Mouse (Mus musculus) brown adipose tissue, adult 24 weeks (tissue): ENCODE results near the gene Rnf141. TPM values are rescaled to one million over a fixed set of nuclear protein-coding genes. Genes with fewer than 3 reads are reported as not detected.

ENCODE experiments used
- H3K27ac ChIP-seq: fragments of 200-500 bp; replicated peaks from 2 replicates; pipeline ENCODE4 v1.5.1; 2012; ENCODE audit warnings: low read depth, mild to moderate bottlenecking, low read length
- H3K4me1 ChIP-seq: fragments of 200-500 bp; 2 replicates; pipeline ENCODE4 v1.6.1; 2012; ENCODE audit warnings: low read length, mixed read lengths; ENCODE audit not compliant: control insufficient read depth, insufficient read depth, insufficient read length
- H3K4me3 ChIP-seq: fragments of 200-500 bp; 2 replicates; pipeline ENCODE4 v1.5.1; 2012; ENCODE audit warnings: low read depth, mild to moderate bottlenecking, low read length, moderate library complexity; ENCODE audit not compliant: insufficient read depth
- polyA plus RNA-seq: library from polyadenylated mRNA; stranded (reverse); fragments of >200 nt; gene quantifications from 2 replicates; pipeline ENCODE4 v1.2.4, GENCODE M21; 2012; ENCODE audit not compliant: missing spikeins, insufficient read depth, insufficient read length

The Rnf141 gene
- 35.2 and 35.6 TPM in 2 replicates for polyA plus RNA-seq

DNA sequence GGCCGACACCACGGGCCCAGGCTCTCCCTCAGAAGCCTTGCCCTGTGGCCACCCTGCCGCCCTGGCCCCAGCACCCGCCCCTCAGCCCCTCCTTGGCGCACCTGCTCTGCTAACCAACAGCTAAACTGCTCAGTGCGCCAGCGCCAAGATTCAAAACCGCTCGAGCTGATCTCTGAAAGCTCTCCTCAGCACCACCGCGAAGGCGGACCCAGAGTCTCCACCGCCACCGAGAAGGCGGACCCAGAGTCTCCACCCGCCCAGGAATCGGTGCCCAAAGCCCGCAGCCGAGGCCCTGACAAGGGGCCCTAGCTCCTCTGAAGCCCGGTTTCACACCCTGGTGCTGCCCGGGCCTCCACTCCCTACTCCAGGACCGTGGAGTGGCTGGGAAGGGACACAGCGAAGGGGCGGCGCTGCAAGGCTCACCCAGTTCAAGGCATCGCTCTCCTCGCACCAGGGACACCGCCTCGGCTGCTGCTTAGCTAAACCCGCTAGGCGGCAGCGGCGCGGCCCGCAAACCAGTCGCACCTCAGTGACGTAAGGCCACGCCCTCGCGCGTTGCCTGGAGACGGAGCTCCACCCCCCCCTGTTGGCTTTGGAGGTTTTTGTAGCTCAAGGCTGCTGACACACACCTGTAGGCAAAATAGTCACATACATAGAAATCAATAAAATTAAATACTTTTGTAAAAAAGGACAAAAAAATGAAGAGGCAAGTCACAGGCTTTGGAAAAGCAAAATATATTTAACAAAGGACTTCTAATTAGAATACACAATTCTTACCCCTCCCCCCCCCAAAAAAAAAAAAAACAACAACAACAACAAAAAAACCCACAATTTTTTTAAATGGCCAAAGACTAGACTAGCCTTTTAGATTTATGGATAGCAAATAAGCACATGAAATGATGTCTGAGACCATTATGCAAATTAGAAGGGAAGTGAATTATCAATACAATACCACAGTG lies at the start of gene Rnf141:
TSS of gene Rnf141 (minus strand) at position 542 of the 959 bp plus-strand sequence.
- H3K27ac ChIP-seq = peak within 1 kb of the TSS; percentile 57
- peak within 1 kb of the TSS; percentile 77 for H3K4me3 ChIP-seq

DNA sequence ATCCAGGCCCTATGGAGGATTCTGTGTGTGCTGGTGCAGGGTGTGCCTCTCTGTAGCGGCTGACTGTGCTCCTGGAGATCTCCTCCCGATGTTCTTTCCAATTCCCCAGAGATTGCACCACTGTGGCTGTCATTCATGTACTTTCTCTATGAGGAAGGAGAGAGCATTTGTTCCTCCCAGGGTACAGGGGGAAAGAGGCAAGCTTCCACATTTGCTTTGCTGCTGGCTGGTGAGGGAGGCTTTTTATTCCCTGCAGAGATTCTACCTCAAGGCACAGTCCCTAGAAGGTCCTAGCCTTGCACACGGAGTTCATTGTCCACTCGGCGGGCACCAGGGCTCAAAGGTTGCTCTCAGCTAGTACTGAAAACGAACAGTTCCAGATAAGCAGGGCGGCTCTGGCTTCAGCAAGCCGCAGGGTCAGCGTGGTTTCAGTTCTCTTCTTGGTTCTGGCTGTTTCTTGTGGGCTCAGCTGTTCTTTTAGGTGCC lies 47.3 kb upstream of the Rnf141 start:
- peak overlapping the region; percentile 86 for H3K27ac ChIP-seq
- no peaks in the 10 kb centered on the region for H3K4me1 ChIP-seq
- no peak overlapping the region for H3K4me3 ChIP-seq

More for the DNA sequence above, at the start of gene Rnf141:
- H3K4me1 ChIP-seq = no peaks in the 10 kb centered on the region

DNA sequence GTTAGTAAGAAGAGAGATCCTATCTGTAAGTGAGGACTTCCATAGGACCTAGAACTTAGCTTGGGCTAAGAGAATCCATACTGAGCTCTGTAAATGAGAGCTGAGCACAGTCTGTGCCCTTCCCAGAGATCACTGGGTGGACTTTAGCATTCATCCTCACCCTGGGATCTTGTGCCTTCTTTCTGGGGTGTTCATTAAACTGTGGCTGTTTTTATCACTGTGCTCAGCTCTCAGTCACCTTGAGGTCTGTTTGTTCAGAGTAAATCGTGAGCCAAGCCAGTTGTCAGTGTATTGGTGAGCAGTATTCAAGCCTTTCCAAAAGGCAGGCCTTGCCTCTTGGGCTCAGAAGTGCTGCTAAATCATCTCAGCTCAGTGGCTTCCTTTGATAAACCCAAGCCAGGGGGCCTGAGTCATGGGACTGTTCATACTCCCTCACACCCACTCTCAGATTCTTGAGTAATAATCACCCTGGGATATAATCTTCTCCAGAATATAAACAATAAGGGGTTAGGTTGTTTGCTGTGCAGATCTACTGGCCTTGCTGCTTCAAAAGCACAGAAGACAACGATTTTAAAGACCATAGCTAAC lies 37.6 kb upstream of the Rnf141 start:
- Histone ChIP-seq H3K4me3 (no peak overlapping the region), H3K27ac (no peak overlapping the region), H3K4me1 (no peaks in the 10 kb centered on the region)

DNA sequence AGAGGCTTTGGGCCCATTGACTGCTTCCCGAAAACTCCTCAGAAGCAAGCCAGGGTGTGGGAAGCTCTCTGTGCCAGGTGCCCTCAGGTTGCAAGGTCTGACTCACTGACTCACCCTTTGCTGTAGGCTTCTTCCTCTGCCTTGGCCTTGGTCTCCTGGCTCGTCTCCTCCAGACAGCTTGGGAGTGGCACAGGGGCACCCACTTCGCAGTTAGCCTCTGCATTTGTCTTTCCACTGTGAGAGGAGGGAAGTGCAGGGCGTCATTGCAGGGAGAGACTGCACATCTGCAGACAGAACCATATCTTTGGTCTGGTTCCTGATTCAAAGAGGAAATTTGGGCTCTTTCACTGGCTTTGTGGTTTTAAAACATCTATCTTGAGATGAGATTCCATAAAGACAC lies 33.8 kb upstream of the Rnf141 start:
- no peaks in the 10 kb centered on the region for H3K4me1 ChIP-seq

DNA sequence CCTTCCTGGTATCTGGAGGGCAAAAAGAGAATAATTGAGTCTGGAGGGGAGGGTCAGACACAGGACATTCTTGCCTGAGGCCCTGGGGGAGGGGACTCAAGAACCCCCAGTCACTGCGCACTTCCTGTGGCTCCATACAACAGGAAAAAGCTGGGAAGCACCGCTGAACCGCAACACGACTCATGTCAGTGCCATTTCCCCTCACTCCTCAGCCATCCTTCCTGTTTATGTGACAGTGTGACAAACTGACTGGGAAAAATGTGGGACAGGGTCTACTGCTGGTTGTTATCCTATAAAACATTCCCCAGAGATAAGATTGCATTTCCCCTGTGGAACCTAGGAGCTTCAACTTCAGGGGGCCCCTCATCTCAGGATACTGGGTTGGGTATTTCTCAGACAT lies 32.7 kb upstream of the Rnf141 start:
- Histone ChIP-seq H3K4me1 (no peaks in the 10 kb centered on the region), H3K4me3 (no peak overlapping the region), H3K27ac (no peak overlapping the region)

More for the DNA sequence above, 33.8 kb upstream of the Rnf141 start:
- Histone ChIP-seq H3K4me3 (no peak overlapping the region), H3K27ac (0 out of 2 replicates have a peak overlapping the region, but pooled peaks have one; percentile 8)

DNA sequence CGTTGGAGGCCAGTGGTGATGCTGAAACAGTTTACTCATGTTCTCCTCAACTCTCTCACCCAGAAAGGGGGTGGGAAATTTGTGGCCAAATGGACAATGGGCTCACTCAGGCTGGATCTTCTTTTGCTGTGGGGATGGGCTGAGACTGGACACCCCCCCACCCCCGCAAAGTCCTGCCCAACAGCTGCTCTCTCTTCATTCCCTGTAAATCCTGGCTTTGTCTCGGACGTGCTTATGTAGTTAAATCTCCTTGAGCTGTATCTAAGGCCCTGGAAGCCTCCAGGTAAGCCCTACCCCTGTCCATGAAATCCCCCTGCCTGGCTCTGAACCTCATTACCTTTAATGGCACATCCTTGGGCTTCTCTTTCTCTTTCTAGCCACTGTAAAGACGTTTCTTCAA lies 24.6 kb upstream of the Rnf141 start:
- H3K4me1 ChIP-seq = no peaks in the 10 kb centered on the region
- H3K27ac ChIP-seq = no peak overlapping the region
- H3K4me3 ChIP-seq = no peak overlapping the region

DNA sequence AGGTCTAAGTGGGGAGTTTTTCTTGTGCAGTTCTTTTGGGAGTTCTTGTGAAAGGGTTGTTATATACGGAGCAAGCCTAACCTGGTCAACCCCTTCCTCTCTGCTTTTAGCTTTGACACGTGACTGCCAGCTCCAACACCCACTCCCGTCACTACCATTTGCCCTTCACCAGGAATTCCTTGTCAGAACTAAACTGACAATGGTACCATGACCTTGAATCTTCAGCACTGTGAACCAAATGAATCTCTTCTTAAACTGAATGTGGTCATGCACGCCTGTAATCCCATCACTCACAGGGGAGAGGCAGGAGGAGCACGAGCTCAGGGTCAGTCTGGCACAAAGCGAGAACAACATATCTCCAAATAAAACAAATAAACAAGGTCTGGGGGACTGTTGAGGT lies 22.9 kb upstream of the Rnf141 start:
- H3K4me3 ChIP-seq = no peak overlapping the region
- no peak overlapping the region for H3K27ac ChIP-seq
- H3K4me1 ChIP-seq = no peaks in the 10 kb centered on the region

DNA sequence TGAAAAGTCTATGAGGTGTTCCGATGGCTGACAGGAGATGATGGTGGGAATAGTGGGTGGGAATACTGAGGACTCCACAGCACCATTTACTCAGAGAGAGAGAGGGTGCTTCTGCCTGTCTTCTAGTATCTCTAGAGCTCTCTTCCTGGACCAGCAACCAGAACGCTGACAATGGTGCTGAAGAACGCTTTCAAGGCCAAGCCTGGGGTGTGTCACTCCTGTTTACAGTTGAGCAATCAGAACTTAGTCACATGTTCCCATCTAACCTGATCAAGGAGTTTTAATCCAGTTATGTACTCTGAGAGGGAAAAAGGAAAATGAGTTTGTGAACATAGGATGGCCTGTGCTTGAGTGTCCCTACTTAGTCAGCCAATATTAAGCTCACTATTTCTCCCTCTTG lies 21.8 kb upstream of the Rnf141 start:
- no peaks in the 10 kb centered on the region for H3K4me1 ChIP-seq
- H3K4me3 ChIP-seq = no peak overlapping the region
- no peak overlapping the region for H3K27ac ChIP-seq

DNA sequence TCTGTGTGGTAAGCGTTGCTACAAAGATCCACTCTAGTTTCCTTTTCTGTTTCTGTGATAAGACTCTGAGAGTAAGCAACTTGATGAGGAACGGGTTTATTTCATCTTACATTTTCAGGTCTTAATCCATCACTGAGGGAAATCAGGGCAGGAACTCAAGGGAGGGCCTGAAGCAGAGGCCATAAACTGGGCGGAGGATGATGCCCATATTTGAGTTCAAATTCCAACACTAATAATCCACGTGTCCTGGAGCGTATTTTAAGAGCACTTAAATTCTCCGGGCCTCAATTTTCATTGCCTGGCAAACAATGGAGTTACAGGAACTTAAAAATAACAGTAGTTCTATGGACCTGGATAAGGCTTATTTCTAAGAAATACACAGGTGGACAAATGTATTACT lies 21.3 kb upstream of the Rnf141 start:
- Histone ChIP-seq H3K4me1 (no peaks in the 10 kb centered on the region), H3K27ac (no peak overlapping the region), H3K4me3 (no peak overlapping the region)

DNA sequence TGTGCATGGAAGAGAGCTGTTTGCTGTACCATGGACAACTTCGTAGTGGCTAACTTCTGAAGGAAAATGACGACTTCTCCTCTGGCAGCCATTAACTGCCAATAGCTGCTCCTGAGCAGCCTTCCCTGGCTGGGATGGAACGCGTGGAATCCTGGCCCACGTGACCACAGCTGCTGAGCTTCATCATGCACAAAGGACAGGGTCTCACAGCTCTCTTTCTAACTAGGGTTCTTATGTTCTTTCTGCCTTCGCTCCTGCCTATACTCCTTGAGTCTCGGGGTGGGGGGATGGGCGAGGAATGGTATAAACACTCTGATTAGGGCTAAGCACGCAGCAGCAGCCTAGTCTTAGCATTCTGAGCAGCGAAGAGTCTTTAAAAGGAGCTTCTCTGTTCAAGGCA lies 20.8 kb upstream of the Rnf141 start:
- H3K4me1 ChIP-seq = no peaks in the 10 kb centered on the region
- no peak overlapping the region for H3K27ac ChIP-seq
- H3K4me3 ChIP-seq = no peak overlapping the region

DNA sequence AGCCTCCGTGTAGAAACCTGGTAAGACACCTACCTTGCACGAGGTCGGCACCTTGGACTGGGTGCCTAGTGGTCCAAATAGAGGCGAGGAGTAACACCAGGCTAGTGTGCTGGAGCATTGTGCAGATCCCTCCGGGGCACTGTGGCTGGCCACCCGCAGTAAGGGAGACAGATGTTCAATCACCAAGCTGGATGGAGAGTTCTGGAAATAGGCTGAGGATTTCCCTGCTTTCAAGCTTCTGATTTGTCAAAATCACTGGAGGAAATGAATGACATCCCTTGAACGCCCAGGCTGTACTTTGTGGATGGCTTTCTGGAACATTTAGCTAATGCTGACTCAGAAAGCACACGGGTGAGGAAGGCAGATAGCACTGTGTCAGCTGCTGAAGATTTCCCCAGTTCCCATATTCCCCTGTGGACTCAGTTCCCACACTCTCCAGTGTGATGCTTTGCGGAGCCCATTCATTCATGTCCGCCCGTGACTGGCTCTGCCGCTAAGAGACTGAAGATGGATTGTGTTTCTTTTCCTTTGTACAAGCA lies 18.6 kb upstream of the Rnf141 start, which contains the start of gene Lyve1:
TSS of gene Lyve1 (minus strand) at position 489 of the 539 bp plus-strand sequence.
- Histone ChIP-seq H3K4me3 (no peak within 1 kb of the TSS), H3K27ac (no peak within 1 kb of the TSS), H3K4me1 (no peaks in the 10 kb centered on the region)

DNA sequence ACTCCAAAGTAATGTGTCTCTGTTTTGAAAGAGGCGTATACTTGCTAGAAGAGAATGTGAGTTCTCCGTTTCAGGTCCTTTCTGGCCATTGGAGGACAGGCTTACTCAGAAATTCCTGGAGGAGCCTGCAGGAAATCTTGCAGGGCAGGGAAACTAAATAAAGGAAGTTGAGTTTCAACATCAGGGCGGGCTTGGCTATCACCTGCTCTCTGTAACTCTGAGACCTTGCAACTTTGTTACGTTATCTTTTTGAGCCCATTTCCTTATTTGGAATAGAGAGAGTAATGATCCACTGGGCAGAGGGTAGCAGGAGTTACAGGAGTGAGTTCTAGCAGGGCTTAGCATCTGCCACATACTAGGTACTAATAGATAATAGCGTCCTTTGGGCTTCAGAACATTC lies 15.9 kb upstream of the Rnf141 start:
- H3K4me1 ChIP-seq = no peaks in the 10 kb centered on the region
- H3K27ac ChIP-seq = no peak overlapping the region
- H3K4me3 ChIP-seq = no peak overlapping the region

DNA sequence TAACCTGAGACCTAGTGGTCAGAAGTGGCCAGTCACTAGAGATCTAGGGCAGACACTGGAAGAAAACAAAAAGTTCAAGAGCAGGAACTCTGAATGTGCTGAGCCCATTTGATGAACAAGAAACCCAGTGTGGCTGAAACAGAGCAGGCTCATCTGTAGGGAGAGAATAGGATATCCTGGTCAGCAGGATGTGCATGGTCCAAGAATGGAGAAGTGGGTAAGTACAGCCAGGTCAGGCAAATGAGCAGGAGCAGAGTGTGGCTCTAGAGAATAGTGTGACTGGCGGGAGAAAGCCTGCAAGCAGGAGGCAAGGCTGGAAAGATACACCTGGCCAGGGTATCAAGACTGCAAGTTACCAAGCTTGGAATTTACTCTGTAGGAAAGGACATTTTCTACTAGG lies 11.3 kb upstream of the Rnf141 start:
- Histone ChIP-seq H3K4me1 (no peaks in the 10 kb centered on the region), H3K4me3 (no peak overlapping the region), H3K27ac (no peak overlapping the region)

DNA sequence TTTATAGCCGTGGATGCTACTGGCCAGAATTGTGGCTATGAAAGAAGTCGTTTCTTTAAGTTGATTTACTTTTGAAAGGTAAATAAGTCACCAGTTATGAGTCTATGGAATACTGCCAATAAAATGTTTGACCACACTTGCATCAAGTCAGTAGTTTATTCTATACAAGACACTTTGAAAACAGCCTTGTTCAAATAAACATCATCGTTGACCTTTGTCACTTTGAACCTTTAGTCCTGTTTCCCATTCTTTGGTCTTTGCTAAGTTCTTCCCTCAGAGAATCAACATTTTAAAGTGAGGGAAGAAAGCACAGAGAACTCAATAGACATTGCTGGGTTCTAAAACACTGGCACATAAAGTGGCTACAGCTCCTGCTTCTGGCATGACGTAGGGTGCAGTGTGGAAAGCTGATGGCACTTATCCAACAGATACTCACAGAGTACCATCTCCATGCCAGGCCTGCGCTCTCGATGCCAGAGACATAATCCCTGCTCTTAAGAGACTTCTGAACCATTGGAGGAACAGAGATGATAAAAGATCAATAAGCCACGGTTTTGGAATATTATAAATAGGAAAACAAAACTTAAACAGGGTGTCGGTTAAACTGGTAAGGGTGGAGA lies 10.8 kb upstream of the Rnf141 start:
- Histone ChIP-seq H3K4me3 (no peak overlapping the region), H3K27ac (no peak overlapping the region), H3K4me1 (no peaks in the 10 kb centered on the region)

DNA sequence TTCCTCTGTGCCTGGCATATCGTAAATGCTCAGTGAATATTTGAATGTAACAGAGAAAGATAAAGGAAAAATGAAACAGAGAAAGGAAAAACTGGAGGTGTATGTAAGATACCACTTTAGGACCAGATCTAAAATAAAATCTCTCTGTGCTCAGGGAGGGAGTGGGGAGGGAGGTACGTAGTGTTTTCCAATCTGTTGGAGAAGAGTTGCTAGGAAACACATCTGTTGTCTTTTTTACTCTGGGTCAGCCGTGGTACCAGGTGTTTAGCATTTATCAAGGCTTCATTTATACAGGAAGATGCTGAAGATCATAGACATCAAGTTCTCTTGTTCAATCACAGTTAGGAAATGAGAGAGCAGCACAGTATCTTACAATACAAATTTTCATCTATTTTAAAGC lies 10.3 kb upstream of the Rnf141 start:
- Histone ChIP-seq H3K4me1 (no peaks in the 10 kb centered on the region), H3K27ac (no peak overlapping the region)

More for the DNA sequence above, 10.3 kb upstream of the Rnf141 start:
- H3K4me3 ChIP-seq = no peak overlapping the region
